Mouse (Mus musculus) heart, postnatal 14 days (tissue): Measurements from ENCODE around the gene Gas8. TPM values are rescaled to one million over a fixed set of nuclear protein-coding genes. Genes with fewer than 3 reads are reported as not detected.
"Not testable (repeated sequence)": the region's sequence is repeated elsewhere in the genome, so short reads cannot be mapped to it uniquely, and the experiment has no call there.

Experiments used
- DNase-seq, 2 experiments: peaks; one replicate each; pipeline ENCODE4 v3.0.0; 2021 to 2022
- intact Hi-C: fragments of 180-260 bp; cut with DNase I; formaldehyde crosslinking; loops from one replicate; pipeline ENCODE4 v1.15.1; 2025
- total RNA-seq, 2 experiments: library from RNA; stranded (reverse); gene quantifications; 2 replicates each; pipeline ENCODE4 v1.2.3; 2021

Gene Gas8
- total RNA-seq, 2 experiments from 2014 or later, result 6.1 to 6.2 TPM

- intact Hi-C loops, result no loop called here
- DNase-seq, result no peak
These were observed 4.5 kb upstream of the Gas8 start for GRCm38 (mm10) chr8:123514136-123514535.

DNA sequence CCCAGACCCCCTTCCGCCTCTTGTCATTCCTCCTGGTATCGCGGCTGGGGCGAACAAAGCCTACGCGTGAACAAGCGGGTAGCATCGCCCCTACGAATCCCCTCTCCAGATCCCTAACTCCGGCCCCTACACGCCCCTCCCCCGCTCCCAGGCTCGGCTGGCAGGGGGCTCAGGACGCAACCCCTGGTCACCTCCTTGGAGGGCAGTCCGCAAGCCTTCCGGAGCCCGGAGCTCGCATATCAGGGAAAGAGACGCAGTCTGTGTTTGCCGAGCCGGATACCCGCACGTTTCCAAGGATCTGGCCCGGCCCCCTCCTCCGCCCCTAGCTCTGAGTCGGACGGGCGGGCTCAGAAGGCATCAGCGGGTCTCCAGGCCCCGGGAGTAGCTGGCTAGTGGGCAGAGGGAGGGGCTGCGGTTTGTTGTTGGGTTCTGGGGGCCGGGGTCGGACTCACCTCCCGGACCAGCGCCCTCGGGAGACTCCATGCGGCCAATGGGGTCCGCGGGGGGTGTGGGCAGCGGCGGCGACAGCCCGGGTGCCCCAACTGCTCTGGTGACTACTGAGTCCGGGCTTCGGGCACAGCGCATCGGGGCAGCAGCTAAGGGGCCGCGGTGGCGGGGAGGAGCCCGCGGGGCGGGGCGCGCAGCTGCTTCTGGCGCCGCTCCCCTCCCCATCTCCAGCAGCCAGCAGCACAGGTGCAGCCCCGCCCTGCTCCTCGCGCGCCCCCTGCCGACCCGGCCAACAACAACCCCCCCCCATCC, 3.7 kb upstream of the Gas8 start, which contains the start of gene Dbndd1:
Gene Dbndd1, minus strand, starts transcription at position 683 of the 759 bp plus-strand sequence.
- intact Hi-C loops, result no loop called here
- peak; percentile 48 for DNase-seq

DNA sequence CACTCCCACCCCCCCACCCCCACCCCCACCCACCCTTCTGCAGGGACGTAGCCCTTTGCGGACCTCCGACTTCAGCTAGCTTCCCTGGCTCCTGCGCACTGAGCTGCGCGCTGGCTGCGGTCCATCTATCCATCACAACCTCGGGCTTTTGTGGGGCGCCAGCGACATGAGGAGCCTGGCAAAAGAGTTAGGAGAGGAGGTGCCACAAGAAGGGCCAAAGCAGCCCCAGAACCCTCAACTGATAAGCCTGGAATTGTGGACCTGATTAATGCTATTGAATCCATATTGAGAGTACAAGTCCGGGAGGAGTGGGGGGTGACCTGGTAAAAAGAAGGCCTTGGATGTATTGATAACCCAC, 3.1 kb upstream of the Gas8 start:
- intact Hi-C loops, result no loop called here
- DNase-seq, result no peak

- intact Hi-C loops, result no loop called here
- no peak for DNase-seq
These were observed 2.0 kb upstream of the Gas8 start for GRCm38 (mm10) chr8:123516596-123516995.

DNA sequence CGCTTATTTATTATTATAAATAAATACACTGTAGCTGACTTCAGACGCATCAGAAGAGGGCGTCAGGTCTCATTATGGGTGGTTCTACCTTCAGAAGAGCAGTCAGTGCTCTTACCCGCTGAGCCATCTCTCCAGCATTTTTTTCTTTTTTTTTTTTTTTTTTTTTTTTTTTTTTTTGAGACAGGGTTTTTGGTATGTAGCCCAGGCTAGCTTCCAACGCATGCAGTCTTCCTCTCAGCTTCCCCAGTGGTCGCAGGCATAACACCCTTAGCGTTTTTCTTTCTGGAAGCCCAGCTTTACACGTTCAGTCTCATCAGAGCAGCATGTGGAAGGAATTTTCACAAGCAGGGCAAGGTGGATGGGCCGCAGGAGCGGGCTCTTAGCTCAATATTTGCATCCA, 462 bp upstream of the Gas8 start:
- DNase-seq, result no peak
- intact Hi-C loops, result no loop called here

GRCm38 (mm10) chr8:123520048-123520447, 1.4 kb downstream of the Gas8 start:
- DNase-seq, intact Hi-C loops: not testable (repeated sequence)

- intact Hi-C loops, result no loop called here
- no peak for DNase-seq
These were observed 9.3 kb downstream of the Gas8 start for GRCm38 (mm10) chr8:123527720-123528489.

DNA sequence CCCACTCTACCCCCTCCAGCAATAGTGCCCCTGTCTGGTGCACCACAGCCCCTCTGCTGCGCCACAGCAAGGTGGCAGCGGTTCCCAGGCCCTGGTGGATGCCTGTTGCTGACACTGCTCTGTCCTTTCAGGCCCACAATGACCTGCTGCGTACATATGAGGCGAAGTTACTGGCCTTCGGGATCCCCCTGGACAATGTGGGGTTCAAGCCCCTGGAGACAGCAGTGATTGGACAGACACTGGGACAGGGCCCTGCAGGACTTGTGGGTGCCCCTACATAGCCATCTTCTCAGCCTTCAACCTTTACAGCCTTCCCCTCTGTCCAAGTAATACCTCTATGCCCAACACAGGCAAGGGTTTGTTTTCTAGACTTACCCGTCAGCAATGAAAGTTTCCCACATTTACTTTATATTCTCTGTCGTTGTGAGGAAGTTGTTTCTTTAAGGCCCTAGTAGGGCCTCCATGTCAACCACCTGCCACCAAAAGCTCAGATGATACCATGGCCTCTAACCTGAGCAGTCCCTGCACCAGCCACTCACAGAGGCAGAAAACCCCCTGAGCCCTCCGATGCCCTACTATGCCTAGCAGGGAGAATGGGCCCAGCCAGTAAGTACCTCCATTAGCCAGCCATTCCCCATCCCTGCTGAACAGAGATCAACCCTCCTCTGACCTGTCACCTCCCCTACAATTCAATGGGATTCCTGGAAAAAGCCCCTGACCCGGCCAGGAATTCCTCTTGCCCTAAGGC, 17.8 kb downstream of the Gas8 start:
- intact Hi-C loops, result no loop called here

GRCm38 (mm10) chr8:123536990-123537380, 18.4 kb downstream of the Gas8 start:
- DNase-seq, result no peak
- intact Hi-C loops, result no loop called here

More for the DNA sequence above, 17.8 kb downstream of the Gas8 start:
- no peak for DNase-seq

DNA sequence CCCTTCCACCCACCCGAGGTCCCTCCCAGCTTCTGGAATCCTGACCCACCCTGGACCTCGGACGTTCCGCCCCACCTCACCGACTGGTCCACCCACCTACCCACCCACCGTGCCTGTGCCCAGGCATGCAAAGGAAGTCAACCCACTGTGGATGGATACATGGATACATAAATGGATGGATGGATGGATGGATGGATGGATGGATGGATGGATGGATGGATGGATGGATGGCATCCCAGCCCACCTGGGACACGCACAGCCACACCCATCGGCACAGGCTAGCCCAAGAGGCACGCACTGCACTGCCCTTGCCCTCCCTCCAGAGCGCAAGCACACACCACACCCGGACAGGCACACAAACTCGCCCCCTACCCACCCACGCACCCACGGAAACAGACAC, 19.0 kb downstream of the Gas8 start:
- intact Hi-C loops, result not testable (repeated sequence)
- peak in 1 of 2 experiments; percentile 12 for DNase-seq

- intact Hi-C loops, result not testable (repeated sequence)
These were observed 45.6 kb downstream of the Gas8 start for GRCm38 (mm10) chr8:123564221-123564620.

DNA sequence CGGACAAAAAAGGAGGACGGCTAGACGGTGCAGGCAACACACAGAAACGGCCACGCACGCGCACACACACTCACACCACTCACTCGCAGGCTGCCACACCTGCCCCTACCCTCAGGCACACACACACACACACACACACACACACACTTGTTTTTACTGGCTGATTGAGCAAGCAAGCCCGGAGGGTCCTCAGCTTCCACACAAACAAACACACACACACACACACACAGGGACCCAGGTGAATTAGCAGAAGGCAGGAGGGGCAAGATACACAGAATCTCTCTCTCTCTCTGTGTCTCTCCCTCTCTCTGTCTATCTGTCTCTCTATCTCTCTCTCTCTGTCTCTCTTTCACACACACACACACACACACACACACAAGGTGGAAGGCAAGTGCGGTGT, 56.8 kb downstream of the Gas8 start:
- DNase-seq, result peak; percentile 1 to 7
- intact Hi-C loops, result not testable (repeated sequence)

More at GRCm38 (mm10) chr8:123564221-123564620, 45.6 kb downstream of the Gas8 start:
- not testable (repeated sequence) for DNase-seq

Other genes with a start within 250 kb of the Gas8 start
- gene Fanca, start 200.3 kb upstream of the Gas8 start, total RNA-seq, result 1 to 10 TPM; 2.1 to 5.4 TPM
- gene Spire2, start 186.1 kb upstream of the Gas8 start, total RNA-seq, result under 1 TPM; 0.24 to 0.32 TPM
- 100 to 1,000 TPM; 136 to 149 TPM for gene Tcf25, start 145.1 kb upstream of the Gas8 start, total RNA-seq
- not detected for gene Mc1r, start 111.7 kb upstream of the Gas8 start, total RNA-seq
- gene Tubb3, start 107.4 kb upstream of the Gas8 start, total RNA-seq, result under 1 TPM; 0.61 to 0.67 TPM
- 10 to 100 TPM; 45.8 to 50.8 TPM for gene Def8, start 95.3 kb upstream of the Gas8 start, total RNA-seq
- 10 to 100 TPM; 53.8 to 58.4 TPM for gene Afg3l1, start 40.9 kb upstream of the Gas8 start, total RNA-seq
- not detected for gene Dbndd1, start 3.4 kb upstream of the Gas8 start, total RNA-seq
- 1 to 10 TPM; 7.5 to 9.9 TPM for gene Rhou, start 135.1 kb downstream of the Gas8 start, total RNA-seq